Mouse (Mus musculus): Measurements from ENCODE around the gene Fads1.

GRCm38 (mm10) chr19:10139736-10140135, 43.0 kb upstream of the Fads1 start:
- TF ChIP-seq CTCF (IDR thresholded peaks at IDR 0.05; ENCODE audit: insufficient read depth, low read length) (no peak), POLR2A (IDR thresholded peaks at IDR 0.05; ENCODE audit: borderline replicate concordance, extremely low read depth, low read depth, low read length) (no peak)
